Mouse (Mus musculus) lung, postnatal 14 days (tissue): Measurements from ENCODE around the gene Gm15085.
"Not testable (repeated sequence)": the region's sequence is repeated elsewhere in the genome, so short reads cannot be mapped to it uniquely, and the experiment has no call there.

ENCODE experiments used
- DNase-seq: peaks from one replicate; pipeline ENCODE4 v3.0.0; 2021

Gene Gm15085

GRCm38 (mm10) chrX:149447317-149447716, at the start of gene Gm15085:
TSS of gene Gm15085 (plus strand) at chrX:149447617.
- not testable (repeated sequence) for DNase-seq
